Mouse (Mus musculus) midbrain, embryonic 10.5 days (tissue): ENCODE measurements around the gene Bace2. TPM values are rescaled to one million over a fixed set of nuclear protein-coding genes. Genes with fewer than 3 reads are reported as not detected.

ENCODE experiments used
- DNase-seq: peaks from one replicate; pipeline ENCODE4 v3.0.0-alpha.2; 2017; ENCODE audit warnings: low spot score
- H3K27ac ChIP-seq: fragments of 300-500 bp; sonication (generic); replicated peaks from 2 replicates; pipeline ENCODE4 v1.5.1; 2016; ENCODE audit warnings: mild to moderate bottlenecking
- H3K27me3 ChIP-seq: fragments of 300-500 bp; sonication (generic); 2 replicates; pipeline ENCODE4 v1.6.1; 2016; ENCODE audit warnings: low read depth, mild to moderate bottlenecking; ENCODE audit not compliant: poor library complexity, severe bottlenecking
- H3K36me3 ChIP-seq: fragments of 300-500 bp; sonication (generic); 2 replicates; pipeline ENCODE4 v1.6.1; 2016; ENCODE audit warnings: mild to moderate bottlenecking, moderate library complexity
- H3K4me1 ChIP-seq: fragments of 300-500 bp; sonication (generic); 2 replicates; pipeline ENCODE4 v1.6.1; 2016
- H3K4me3 ChIP-seq: fragments of 300-500 bp; sonication (generic); 2 replicates; pipeline ENCODE4 v1.5.1; 2016; ENCODE audit warnings: mild to moderate bottlenecking, moderate library complexity
- H3K9me3 ChIP-seq: fragments of 300-500 bp; sonication (generic); replicated peaks from 2 replicates; pipeline ENCODE4 v1.6.1; 2016; ENCODE audit warnings: mild to moderate bottlenecking
- WGBS: fragments of 180-500 bp; shearing (Covaris S2); methylation state at CpG from one replicate; pipeline ENCODE4 v1.1.7; 2016; 5-methylcytosine and 5-hydroxymethylcytosine counted together
- polyA plus RNA-seq: library from polyadenylated mRNA; unstranded; fragments of >200 nt; fragmentation: Nextera tagmentation; extraction: Ambion mirVana; gene quantifications from 2 replicates; pipeline ENCODE4 v1.2.1, GENCODE M21; 2016

Bace2 gene
- polyA plus RNA-seq, 1 experiment from 2014 or later = 1.1 TPM

GRCm38 (mm10) chr16:97459831-97460230 lies 103.3 kb downstream of the Bace2 start:
- Histone ChIP-seq H3K36me3 (no peaks in the 10 kb centered on the region), H3K9me3 (no peaks in the 10 kb centered on the region), H3K27me3 (no peaks in the 10 kb centered on the region), H3K27ac (no peak overlapping the region), H3K4me3 (no peak overlapping the region), H3K4me1 (peaks cover 14% of the 10 kb centered on the region)
- no peak for DNase-seq
- WGBS = 92% methylated on average over 1 of the region's 1 CpGs

- H3K27me3 ChIP-seq = no peaks in the 10 kb centered on the region
- no peaks in the 10 kb centered on the region for H3K36me3 ChIP-seq
- peaks cover 14% of the 10 kb centered on the region for H3K4me1 ChIP-seq
- DNase-seq = no peak
- no peaks in the 10 kb centered on the region for H3K9me3 ChIP-seq
- H3K27ac ChIP-seq = no peak overlapping the region
- 79% methylated on average over 2 of the region's 2 CpGs for WGBS
- H3K4me3 ChIP-seq = no peak overlapping the region
These were observed 104.7 kb downstream of the Bace2 start for GRCm38 (mm10) chr16:97461271-97461670.

GRCm38 (mm10) chr16:97462481-97463181 lies 106.1 kb downstream of the Bace2 start, which contains the start of gene Mx1:
Gene Mx1 (minus strand): TSS chr16:97462907.
- WGBS = 41% methylated on average over 4 of the region's 4 CpGs
- DNase-seq = peak; percentile 13
- H3K27ac ChIP-seq = peak within 1 kb of the TSS; percentile 39

GRCm38 (mm10) chr16:97466182-97466957 lies 109.8 kb downstream of the Bace2 start:
- Histone ChIP-seq H3K27me3 (no peaks in the 10 kb centered on the region), H3K4me3 (no peak overlapping the region), H3K27ac (no peak overlapping the region), H3K4me1 (peaks cover 14% of the 10 kb centered on the region), H3K36me3 (no peaks in the 10 kb centered on the region), H3K9me3 (no peaks in the 10 kb centered on the region)
- DNase-seq = no peak
- 53% methylated on average over 4 of the region's 4 CpGs for WGBS

More at GRCm38 (mm10) chr16:97462481-97463181, 106.1 kb downstream of the Bace2 start, which contains the start of gene Mx1:
- Histone ChIP-seq H3K27me3 (no peaks in the 10 kb centered on the region), H3K36me3 (no peaks in the 10 kb centered on the region), H3K9me3 (no peaks in the 10 kb centered on the region), H3K4me1 (peaks cover 14% of the 10 kb centered on the region), H3K4me3 (no peak within 1 kb of the TSS)

- Histone ChIP-seq H3K27ac (no peak overlapping the region), H3K4me3 (no peak overlapping the region), H3K36me3 (no peaks in the 10 kb centered on the region), H3K27me3 (no peaks in the 10 kb centered on the region), H3K9me3 (no peaks in the 10 kb centered on the region), H3K4me1 (peaks cover 10% of the 10 kb centered on the region)
- WGBS = 77% methylated on average over 3 of the region's 3 CpGs
- DNase-seq = no peak
These were observed 110.9 kb downstream of the Bace2 start for GRCm38 (mm10) chr16:97467472-97467871.

- no peak overlapping the region for H3K4me3 ChIP-seq
- no peak overlapping the region for H3K27ac ChIP-seq
- H3K27me3 ChIP-seq = no peaks in the 10 kb centered on the region
- H3K36me3 ChIP-seq = no peaks in the 10 kb centered on the region
- DNase-seq = no peak
- H3K9me3 ChIP-seq = no peaks in the 10 kb centered on the region
- peaks cover 3% of the 10 kb centered on the region for H3K4me1 ChIP-seq
- 82% methylated on average over 4 of the region's 4 CpGs for WGBS
These were observed 111.7 kb downstream of the Bace2 start for GRCm38 (mm10) chr16:97467993-97468791.

- 84% methylated on average over 2 of the region's 2 CpGs for whole genome bisulfite sequencing
- Histone ChIP-seq H3K4me1 (no peaks in the 10 kb centered on the region), H3K9me3 (no peaks in the 10 kb centered on the region), H3K27ac (no peak overlapping the region), H3K36me3 (no peaks in the 10 kb centered on the region), H3K4me3 (no peak overlapping the region), H3K27me3 (no peaks in the 10 kb centered on the region)
- no peak for DNase-seq
These were observed 118.1 kb downstream of the Bace2 start for GRCm38 (mm10) chr16:97474671-97475070.

GRCm38 (mm10) chr16:97475581-97475980 lies 119.0 kb downstream of the Bace2 start:
- WGBS = 96% methylated on average over 3 of the region's 3 CpGs
- H3K4me3 ChIP-seq = no peak overlapping the region
- no peaks in the 10 kb centered on the region for H3K36me3 ChIP-seq
- no peaks in the 10 kb centered on the region for H3K27me3 ChIP-seq
- no peak overlapping the region for H3K27ac ChIP-seq
- no peaks in the 10 kb centered on the region for H3K4me1 ChIP-seq
- H3K9me3 ChIP-seq = no peaks in the 10 kb centered on the region
- no peak for DNase-seq

- no peak for DNase-seq
- H3K4me1 ChIP-seq = no peaks in the 10 kb centered on the region
- no peaks in the 10 kb centered on the region for H3K9me3 ChIP-seq
- H3K27me3 ChIP-seq = no peaks in the 10 kb centered on the region
- H3K36me3 ChIP-seq = no peaks in the 10 kb centered on the region
- no peak overlapping the region for H3K27ac ChIP-seq
- 90% methylated on average over 1 of the region's 1 CpGs for WGBS
- H3K4me3 ChIP-seq = no peak overlapping the region
These were observed 120.0 kb downstream of the Bace2 start for GRCm38 (mm10) chr16:97476524-97476923.

GRCm38 (mm10) chr16:97478655-97479054 lies 122.1 kb downstream of the Bace2 start:
- no peaks in the 10 kb centered on the region for H3K4me1 ChIP-seq
- no peaks in the 10 kb centered on the region for H3K9me3 ChIP-seq
- no peak overlapping the region for H3K4me3 ChIP-seq
- H3K27ac ChIP-seq = no peak overlapping the region
- no peaks in the 10 kb centered on the region for H3K27me3 ChIP-seq
- WGBS = 77% methylated on average over 2 of the region's 2 CpGs
- no peaks in the 10 kb centered on the region for H3K36me3 ChIP-seq
- DNase-seq = no peak

GRCm38 (mm10) chr16:97492369-97492768 lies 135.8 kb downstream of the Bace2 start:
- no peak overlapping the region for H3K4me3 ChIP-seq
- H3K36me3 ChIP-seq = no peaks in the 10 kb centered on the region
- DNase-seq = no peak
- H3K9me3 ChIP-seq = no peaks in the 10 kb centered on the region
- H3K27ac ChIP-seq = no peak overlapping the region
- H3K27me3 ChIP-seq = no peaks in the 10 kb centered on the region
- no peaks in the 10 kb centered on the region for H3K4me1 ChIP-seq
- 88% methylated on average over 1 of the region's 1 CpGs for WGBS
